Mouse (Mus musculus) natural killer cell, adult 2 months (primary cell): Measurements from ENCODE around the gene Cdsn.
A peak's percentile ranks its signal among the peaks of the same experiment; 100 is the strongest.

ENCODE experiments used
- DNase-seq, 2 experiments: peaks; one replicate each; pipeline ENCODE4 v3.0.0; 2022; ENCODE audit warnings: low spot score in 2 of 2

Gene Cdsn

GRCm38 (mm10) chr17:35570836-35571235 lies 18.9 kb downstream of the Cdsn start:
- DNase-seq = no peak

GRCm38 (mm10) chr17:35571477-35571876 lies 19.5 kb downstream of the Cdsn start:
- DNase-seq = no peak

- peak; percentile 80 to 84 for DNase-seq
Measured at GRCm38 (mm10) chr17:35578211-35578610, 26.3 kb downstream of the Cdsn start.

- no peak for DNase-seq
Measured at GRCm38 (mm10) chr17:35582900-35583299, 31.0 kb downstream of the Cdsn start.

- peak; percentile 63 to 72 for DNase-seq
Measured at GRCm38 (mm10) chr17:35584330-35584937, 32.5 kb downstream of the Cdsn start.

- no peak for DNase-seq
Measured at GRCm38 (mm10) chr17:35587291-35587690, 35.4 kb downstream of the Cdsn start.

GRCm38 (mm10) chr17:35588387-35588786 lies 36.5 kb downstream of the Cdsn start:
- no peak for DNase-seq

- peak; percentile 66 to 68 for DNase-seq
Measured at GRCm38 (mm10) chr17:35590410-35591218, 38.7 kb downstream of the Cdsn start.

- no peak for DNase-seq
Measured at GRCm38 (mm10) chr17:35591219-35591578, 39.3 kb downstream of the Cdsn start.

GRCm38 (mm10) chr17:35591731-35592130 lies 39.8 kb downstream of the Cdsn start:
- DNase-seq = no peak

- DNase-seq = no peak
Measured at GRCm38 (mm10) chr17:35592131-35592530, 40.2 kb downstream of the Cdsn start.

GRCm38 (mm10) chr17:35593786-35594185 lies 41.9 kb downstream of the Cdsn start:
- DNase-seq = no peak

GRCm38 (mm10) chr17:35594456-35594855 lies 42.5 kb downstream of the Cdsn start:
- no peak for DNase-seq

- DNase-seq = no peak
Measured at GRCm38 (mm10) chr17:35597399-35597798, 45.5 kb downstream of the Cdsn start.

- DNase-seq = no peak
Measured at GRCm38 (mm10) chr17:35601249-35601648, 49.3 kb downstream of the Cdsn start, which contains the start of gene Sfta2. Sfta2 (plus strand) TSS chr17:35601549.

- no peak for DNase-seq
Measured at GRCm38 (mm10) chr17:35601736-35602354, 49.9 kb downstream of the Cdsn start.
